Mouse (Mus musculus) telencephalon, adult 2 months (tissue): ENCODE data around the gene Phf10.
"Not testable (repeated sequence)": the region's sequence is repeated elsewhere in the genome, so short reads cannot be mapped to it uniquely, and the experiment has no call there.

Experiments used
- DNase-seq: peaks from one replicate; pipeline ENCODE4 v3.0.0-alpha.2; 2011; ENCODE audit warnings: low read depth, low spot score

The Phf10 gene

GRCm38 (mm10) chr17:14960951-14961556, at the start of gene Phf10:
Phf10 (minus strand) TSS chr17:14961273.
- DNase-seq: not testable (repeated sequence)

- DNase-seq: not testable (repeated sequence)
Observed at GRCm38 (mm10) chr17:15009706-15010413, 48.8 kb upstream of the Phf10 start, which contains the start of gene Gm3435. Gm3435 (plus strand) TSS chr17:15010176.

GRCm38 (mm10) chr17:15009088-15009487, 48.0 kb upstream of the Phf10 start:
- DNase-seq: not testable (repeated sequence)

- DNase-seq: not testable (repeated sequence)
Observed at GRCm38 (mm10) chr17:15000047-15000446, 39.0 kb upstream of the Phf10 start.

GRCm38 (mm10) chr17:14994140-14994539, 33.1 kb upstream of the Phf10 start:
- DNase-seq: not testable (repeated sequence)

GRCm38 (mm10) chr17:14993139-14993832, 32.2 kb upstream of the Phf10 start:
- DNase-seq: not testable (repeated sequence)

GRCm38 (mm10) chr17:14992522-14993138, 31.6 kb upstream of the Phf10 start:
- not testable (repeated sequence) for DNase-seq

- DNase-seq: not testable (repeated sequence)
Observed at GRCm38 (mm10) chr17:14990116-14990702, 29.1 kb upstream of the Phf10 start.

- DNase-seq: not testable (repeated sequence)
Observed at GRCm38 (mm10) chr17:14978362-14979038, 17.4 kb upstream of the Phf10 start, which contains the start of the genes 9030025P20Rik and Gm3417. 9030025P20Rik (plus strand) TSS chr17:14978468. Gm3417 (minus strand) TSS chr17:14978790.

- not testable (repeated sequence) for DNase-seq
Observed at GRCm38 (mm10) chr17:14977718-14978361, 16.8 kb upstream of the Phf10 start.

GRCm38 (mm10) chr17:14968373-14968913, 7.4 kb upstream of the Phf10 start:
- not testable (repeated sequence) for DNase-seq

- DNase-seq: not testable (repeated sequence)
Observed at GRCm38 (mm10) chr17:14961557-14962154, 583 bp upstream of the Phf10 start.

- DNase-seq: no peak
Observed at GRCm38 (mm10) chr17:14960520-14960919, 553 bp downstream of the Phf10 start.

GRCm38 (mm10) chr17:14959979-14960378, 1.1 kb downstream of the Phf10 start:
- no peak for DNase-seq

- DNase-seq: no peak
Observed at GRCm38 (mm10) chr17:14958686-14959327, 2.3 kb downstream of the Phf10 start.

- DNase-seq: no peak
Observed at GRCm38 (mm10) chr17:14953452-14953851, 7.6 kb downstream of the Phf10 start.

- no peak for DNase-seq
Observed at GRCm38 (mm10) chr17:14949161-14949827, 11.8 kb downstream of the Phf10 start.

GRCm38 (mm10) chr17:14944551-14944950, 16.5 kb downstream of the Phf10 start:
- no peak for DNase-seq

- DNase-seq: no peak
Observed at GRCm38 (mm10) chr17:14943729-14944059, 17.4 kb downstream of the Phf10 start.
